Mouse (Mus musculus) heart, adult 11 months (tissue): ENCODE data around the gene Ccnb1.
A peak's percentile ranks its signal among the peaks of the same experiment; 100 is the strongest.

ENCODE experiments used
- DNase-seq: peaks from one replicate; pipeline ENCODE4 v3.0.0; 2022

Ccnb1 gene

DNA sequence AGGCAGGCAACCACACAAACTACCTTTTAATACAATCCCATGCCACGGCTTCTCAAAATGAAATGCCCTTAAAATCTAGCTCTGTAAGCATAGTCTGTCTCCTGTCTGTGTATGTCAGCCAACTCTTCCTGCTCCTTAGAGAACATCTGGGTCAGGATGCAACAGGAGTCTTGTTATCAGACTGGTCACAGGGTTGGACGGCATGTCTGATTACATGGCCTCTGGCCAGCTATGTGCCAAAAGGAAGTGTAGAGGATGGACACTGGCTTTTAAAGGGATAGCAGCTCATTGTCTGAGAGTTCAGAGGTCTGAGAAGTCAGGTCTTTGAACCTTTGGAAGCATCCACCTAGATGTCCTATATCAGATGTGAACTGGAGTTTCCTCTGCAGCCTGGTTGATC lies 31.0 kb downstream of the Ccnb1 start:
- peak; percentile 93 for DNase-seq

DNA sequence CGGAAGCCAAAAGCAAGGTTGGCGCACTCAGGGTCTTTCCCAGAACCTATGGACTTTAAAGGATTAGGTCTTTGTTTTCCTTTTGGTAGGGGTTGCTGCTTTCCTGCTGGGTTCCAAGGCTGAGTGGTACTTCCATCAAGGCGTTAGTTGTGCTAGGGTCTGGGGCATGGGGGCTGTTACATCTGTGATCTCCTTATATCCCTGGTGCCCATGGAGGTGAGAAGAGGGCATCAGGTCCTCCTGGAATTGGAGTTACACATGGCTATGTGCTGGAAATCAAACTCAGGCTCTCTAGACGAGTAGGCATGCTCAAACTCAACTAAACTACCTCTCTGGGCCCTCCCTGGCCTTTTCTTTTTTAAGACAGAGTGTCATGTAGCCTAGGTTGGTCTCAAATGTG lies 32.2 kb downstream of the Ccnb1 start:
- peak; percentile 64 for DNase-seq

DNA sequence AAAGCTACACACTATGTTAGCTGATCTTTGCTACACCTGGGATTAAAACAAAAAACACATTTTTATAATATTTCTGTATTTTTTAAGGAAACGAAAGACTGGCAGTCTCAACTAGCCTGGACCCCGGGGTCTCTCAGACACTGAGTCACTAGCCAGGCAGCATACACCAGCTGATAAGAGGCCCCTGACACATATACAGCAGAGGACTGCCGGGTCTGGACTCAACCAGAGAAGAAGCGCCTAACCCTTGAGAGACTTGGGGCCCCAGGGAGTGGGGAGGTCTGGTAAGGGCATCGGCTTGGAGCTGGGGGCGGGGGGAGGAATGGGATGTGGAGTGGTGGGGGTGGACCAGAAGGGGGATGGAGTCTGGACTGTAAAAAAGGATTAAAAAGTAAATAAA lies 33.4 kb downstream of the Ccnb1 start:
- DNase-seq = peak; percentile 72

DNA sequence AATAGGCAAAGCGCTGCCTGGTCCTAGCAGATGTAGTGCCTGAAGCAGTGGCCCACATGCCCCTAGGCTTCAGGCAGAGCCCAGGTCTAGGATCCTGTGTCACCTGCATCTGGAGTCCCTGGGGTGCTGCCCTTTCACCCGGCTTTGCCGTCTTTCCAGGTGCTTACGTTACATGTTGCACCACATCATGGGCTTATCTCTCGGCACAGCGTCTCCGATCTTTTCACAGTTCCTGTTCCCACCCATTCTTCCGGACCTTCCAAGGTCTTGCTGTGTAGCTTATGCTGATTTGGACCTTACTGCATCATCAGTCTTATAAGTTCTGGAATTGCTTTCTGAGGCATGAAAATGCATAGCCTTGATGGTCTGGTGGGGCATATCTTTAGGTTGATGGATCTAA lies 33.8 kb downstream of the Ccnb1 start:
- DNase-seq = peak; percentile 55

DNA sequence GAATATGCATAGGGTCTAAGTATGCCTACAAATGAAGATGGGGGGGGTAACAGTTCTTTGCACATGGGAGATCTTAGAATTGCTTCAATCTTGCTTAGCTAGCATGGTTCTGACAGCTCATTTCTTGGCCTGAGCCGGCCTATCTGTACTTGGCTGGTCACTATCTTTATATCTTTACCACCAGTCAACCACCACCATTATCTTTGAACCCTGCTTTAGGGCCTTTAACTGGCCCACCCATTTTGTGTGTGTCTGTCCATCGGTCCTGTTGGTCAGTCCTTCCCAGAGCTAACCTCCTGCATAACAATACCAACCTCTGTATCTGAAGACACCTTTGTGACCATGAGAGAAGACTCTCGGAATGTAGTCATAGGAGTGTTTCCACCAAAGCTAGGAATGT lies 35.0 kb downstream of the Ccnb1 start:
- DNase-seq = peak; percentile 17

DNA sequence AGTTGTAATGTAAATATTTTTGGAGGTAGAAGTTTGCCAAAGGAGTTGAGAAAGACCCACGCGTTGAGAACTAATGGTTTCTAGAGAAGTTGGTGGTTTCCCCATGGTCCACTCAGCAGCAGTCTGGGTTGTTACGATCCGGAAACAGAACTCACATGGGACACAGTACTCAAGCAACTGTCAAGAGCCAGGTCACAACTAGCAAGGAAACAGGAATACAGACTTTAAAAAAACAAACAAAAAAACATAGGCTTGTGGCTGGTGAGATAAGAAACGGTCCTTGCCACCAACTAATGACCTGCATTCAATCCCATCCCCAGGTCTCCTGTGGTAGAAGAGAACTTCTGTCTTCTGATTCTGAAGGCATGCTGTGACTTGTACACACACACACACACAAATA lies 35.6 kb downstream of the Ccnb1 start:
- peak; percentile 40 for DNase-seq

DNA sequence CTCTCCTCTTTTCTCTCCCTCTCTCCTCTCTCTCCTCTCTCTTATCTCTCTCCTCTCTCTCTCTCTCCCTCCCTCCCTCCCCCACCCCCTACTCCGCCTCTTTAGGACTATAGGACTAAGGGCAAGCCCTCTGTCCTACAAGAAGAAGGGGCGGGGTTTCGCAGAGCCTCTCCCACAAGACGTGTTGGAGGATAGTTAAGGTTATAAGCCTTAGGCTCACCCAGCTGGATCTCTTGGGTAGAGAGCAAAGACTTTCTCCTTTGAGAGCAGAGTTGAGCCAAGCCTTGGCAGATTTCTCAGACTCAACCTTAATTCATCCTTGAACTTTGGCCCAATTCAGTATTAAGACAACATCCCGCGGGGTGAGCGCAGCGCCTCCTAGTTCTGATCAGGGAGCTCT lies 37.7 kb downstream of the Ccnb1 start:
- DNase-seq = peak; percentile 76

DNA sequence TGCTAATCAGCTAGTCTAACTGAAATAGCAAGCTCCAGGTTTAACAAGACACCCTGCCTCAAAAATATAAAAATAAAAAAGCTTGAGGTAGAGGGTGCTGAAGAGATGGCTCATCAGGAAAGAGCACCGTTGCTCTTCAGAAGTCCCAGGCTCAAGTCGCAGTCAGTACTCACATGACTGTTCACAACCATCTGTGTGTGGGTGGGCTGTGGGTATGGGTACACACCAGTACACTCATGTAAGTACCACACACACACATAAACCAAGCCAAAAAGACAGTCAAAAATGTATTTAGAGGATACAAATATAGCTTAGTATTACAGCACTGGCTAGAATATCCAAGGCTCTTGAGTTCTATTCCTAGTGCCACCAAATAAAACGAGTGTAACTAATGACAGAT lies 40.3 kb downstream of the Ccnb1 start:
- peak; percentile 78 for DNase-seq

DNA sequence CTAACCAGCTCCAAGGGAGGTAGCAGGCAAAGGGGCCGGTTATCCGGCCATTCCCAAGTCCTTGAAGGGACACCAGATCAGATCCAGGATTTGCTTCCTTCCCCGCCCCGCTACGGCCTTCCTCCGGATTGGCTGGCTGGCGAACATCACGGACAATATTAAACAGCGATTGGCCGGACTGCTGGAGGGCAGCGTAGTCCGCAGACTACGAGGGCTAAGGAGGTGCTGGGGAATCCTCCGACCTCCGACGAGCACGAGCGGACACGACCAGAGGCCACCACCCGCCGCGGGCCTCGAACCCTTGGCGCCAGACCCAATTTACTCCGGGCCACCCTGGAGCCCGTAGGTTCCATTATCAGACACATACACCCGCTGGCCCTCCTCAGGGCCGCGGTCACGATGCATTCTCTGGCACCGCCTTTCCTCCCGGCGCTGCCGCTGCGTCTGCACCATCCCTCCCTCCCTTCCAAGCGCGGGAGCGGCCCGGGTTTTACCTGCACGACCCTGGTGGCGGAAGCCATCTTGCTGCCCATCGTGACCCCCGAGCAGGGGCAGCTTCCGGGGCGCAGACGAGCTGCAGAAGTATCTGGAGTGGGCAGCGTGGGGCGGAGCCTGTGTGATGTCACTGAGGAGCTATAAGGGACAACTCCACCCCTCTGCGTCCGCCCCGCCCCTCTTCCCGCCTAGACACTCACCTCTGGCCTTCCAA lies 42.2 kb downstream of the Ccnb1 start, which contains the start of gene Mrps36:
TSS of gene Mrps36 (minus strand) at position 624 of the 709 bp plus-strand sequence.
- peak; percentile 100 for DNase-seq

DNA sequence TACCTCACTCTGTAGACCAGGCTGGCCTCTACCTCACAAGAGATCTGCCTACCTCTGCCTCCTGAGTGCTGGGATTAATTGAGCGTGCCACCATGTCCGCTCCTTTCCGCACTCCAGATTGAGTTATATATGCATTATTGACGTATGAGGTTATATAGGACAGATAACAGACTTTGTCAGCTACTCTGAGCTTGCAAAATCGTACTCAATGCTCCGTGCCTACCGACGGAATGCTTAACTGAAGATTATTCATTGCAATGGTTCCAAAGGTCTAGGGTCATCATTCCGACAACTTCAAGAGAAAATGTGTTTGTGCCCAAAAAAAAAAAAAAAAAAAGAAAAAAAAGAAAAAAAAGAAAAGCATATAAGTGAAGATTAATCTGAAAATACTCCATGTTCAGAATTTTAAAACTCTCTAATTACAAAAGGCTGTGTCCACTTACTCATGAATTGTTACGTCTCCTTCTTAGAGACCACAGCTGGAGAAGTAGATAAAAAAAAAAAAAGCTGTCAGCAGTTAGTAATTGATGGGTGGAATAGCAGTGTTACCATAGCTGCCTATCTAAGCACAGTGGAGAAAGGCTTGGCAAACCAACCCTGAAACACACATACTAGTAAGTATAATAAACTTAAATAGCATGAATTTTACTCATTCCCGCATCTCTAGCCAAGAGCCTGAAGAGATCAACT lies 42.9 kb downstream of the Ccnb1 start:
- DNase-seq = peak; percentile 50

DNA sequence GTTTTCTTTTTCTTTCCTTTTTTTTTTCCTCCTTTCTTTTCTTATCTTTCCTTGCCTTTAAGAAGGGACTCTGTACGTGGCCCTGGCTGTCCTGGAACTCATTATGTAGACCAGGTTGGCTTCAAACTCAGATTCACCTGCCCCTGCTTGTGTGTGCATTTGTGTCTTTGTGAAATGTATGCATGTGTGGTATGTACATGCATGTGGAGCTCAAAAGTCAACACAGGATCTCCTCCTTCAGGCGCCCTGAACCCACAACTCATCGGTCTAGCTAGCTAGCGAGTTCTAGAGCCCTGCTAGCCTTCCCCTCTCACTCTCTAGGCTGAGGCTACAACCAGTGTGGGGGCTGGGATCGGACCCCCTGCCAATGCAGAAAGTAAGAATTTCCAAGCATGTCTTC lies 43.5 kb downstream of the Ccnb1 start:
- DNase-seq = peak; percentile 70

DNA sequence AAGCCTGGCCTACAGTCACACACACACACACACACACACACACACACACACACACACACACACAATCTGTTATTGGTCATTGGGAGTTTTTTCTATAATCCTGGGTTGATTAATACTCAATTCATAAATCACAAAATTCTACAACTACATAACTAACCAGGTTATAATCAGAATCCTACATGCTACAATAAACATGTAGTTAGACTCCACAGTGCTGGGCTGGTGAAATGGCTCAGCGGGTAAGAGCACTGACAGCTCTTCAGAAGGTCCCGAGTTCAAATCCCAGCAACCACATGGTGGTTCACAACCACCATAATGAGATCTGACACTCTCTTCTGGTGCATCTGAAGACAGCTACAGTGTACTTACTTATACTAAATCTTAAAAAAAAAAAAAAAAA lies 53.6 kb downstream of the Ccnb1 start:
- DNase-seq = peak; percentile 34

DNA sequence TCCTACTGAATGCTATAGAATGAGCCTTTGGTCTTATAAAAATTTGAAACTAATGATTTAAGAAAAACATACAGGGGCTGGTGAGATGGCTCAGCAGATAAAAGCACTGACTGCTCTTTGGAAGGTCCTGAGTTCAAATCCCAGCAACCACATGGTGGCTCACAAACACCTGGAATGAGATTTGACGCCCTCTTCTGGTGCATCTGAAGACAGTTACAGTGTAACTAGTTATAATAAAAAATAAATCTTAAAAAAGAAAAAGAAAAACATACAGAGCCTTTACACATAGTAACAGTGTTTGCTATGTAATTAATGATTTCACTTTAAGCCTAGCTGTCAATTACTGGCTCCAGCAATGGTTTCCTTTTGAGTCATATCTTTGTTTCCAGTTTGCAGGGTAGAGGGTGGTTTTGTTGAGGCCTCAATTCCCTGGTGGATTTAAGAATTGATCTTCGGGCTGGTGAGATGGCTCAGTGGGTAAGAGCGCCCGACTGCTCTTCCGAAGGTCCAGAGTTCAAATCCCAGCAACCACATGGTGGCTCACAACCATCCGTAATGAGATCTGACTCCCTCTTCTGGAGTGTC lies 54.8 kb downstream of the Ccnb1 start:
- DNase-seq = peak; percentile 55

DNA sequence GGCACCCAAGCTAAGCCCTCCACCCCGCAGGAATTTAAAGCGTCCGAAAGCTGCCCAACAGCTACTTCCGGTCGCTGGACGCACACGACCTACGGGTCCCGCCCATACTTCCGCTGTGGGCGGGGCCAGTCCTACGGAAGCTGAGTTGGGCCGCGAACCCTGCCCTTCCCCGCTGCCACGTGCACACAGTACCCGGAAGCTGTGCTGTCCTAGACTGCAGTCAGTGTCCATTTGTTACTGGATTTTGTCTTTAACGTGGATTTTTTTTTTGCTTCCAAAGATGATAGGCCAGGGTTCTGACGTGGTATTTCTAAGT lies 55.6 kb downstream of the Ccnb1 start, which contains the start of gene Cdk7:
TSS of gene Cdk7 (minus strand) at position 79 of the 316 bp plus-strand sequence.
- DNase-seq = peak; percentile 99

DNA sequence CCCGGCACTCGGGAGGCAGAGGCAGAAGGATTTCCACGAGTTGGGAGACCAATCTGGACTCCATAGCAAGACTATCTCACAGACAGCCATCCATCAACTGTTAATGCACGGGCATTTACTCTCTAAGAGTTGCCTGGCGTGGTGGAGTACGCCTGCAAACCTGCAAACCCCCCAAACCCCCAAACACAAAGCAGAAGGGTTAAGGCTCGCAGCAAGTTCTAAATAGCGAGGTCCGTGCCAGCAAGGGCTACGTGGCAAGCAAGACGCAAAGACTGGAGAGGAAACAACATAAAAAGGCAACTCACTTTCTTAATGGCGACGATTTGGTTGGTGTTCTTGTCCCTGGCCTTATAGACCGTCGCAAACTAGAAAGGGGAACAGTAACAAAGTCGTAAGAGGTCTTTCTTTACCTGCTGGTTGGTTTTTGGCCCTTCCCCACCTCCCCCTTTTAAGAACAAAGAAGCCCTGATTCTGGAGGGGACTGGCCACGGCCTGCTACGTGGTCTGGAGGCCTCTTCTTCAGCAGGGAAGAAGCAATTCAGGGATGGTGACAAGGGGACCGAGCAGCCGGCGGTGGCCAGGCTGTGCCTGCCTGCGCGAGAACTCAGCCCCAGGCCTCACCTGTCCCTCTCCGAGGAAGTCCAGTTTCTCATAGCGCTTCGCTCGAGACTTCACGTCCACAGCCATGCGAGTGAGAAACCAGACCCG lies 56.1 kb downstream of the Ccnb1 start:
- DNase-seq = peak; percentile 77
